Mouse (Mus musculus) kidney, postnatal 25 days (tissue): ENCODE data around the gene Ak4.
"Not testable (repeated sequence)": the region's sequence is repeated elsewhere in the genome, so short reads cannot be mapped to it uniquely, and the experiment has no call there.

Experiments used
- DNase-seq, 2 experiments: peaks; one replicate each; pipeline ENCODE4 v3.0.0; 2021; ENCODE audit warnings: mixed read lengths in 2 of 2

The Ak4 gene

DNA sequence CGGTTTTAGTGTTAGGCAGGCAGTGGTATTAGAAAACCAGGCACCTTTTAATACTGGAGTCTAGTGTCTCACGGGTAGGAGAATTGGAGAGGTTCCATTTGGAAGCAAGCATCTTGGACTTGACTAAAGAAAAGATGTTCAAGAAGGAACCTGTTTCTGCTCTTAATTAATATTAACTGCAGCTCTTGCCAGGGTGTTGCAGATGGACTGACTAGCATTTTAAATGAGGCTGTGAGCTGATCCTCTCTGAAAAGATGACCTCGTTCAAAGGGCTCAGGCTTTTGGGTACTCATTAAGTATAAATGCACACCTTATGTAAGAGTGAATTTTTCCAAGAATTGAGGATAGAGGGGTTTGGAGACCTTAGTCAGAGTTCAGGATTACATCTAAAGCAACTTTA is 5.4 kb downstream of the Ak4 start:
- DNase-seq, result peak; percentile 42 to 67

DNA sequence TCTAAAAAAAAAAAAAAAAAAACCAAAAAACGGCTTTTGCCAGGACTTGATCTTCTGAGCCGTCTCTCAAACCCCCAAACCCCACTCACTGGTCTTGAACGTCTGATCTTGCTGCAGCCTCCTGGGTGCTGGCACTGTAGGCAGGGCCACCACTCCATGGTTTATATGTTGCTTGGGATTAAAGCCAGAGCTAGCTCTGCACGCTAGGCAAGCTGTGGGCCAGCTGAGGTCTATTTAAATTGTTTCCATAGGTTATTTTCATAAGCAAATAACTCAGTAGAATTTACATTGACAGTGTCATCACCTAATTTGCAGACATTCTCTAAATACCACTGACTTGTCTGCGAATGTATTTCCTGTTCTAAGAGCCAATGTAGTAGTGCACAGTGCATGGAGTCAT is 6.0 kb downstream of the Ak4 start:
- no peak for DNase-seq

DNA sequence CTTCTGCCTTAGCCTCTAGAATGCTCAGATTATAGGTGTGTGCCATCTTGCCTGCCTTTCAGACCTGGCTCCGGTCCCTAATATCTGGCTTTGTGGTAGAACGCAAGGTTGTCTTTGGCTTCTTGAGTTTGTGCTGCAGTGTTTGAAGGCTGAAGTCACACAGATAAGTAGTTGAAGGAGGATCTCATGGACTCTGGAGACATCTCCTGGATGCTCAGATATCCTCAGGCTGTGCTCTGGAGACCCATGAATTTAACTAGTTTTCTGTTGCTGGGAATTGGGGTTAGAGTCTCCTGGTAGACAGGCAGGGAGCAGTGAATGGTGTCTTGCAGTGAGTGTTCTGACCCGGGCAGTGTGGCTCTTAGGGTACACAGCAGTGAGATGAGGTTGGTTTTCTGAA is 6.6 kb downstream of the Ak4 start:
- DNase-seq, result no peak

DNA sequence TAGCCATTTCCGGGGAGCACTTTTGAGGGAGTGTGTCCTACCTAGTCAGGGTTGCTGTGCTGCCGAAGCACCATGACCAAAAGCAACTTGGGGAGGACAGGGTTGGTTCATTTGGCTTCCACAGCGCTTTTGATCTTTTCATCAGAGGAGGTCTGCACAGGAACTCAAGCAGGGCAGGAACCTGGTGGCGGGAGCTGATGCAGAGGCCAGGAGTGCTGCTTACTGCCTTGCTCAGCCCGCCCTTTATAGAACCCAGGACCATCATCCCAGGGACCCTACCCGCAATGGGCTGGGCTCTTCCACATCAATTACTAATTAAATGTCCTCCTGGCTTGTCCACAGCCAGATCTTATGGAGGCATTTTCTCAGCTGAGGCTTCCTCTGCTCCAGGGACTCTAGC is 7.5 kb downstream of the Ak4 start:
- DNase-seq, result peak; percentile 24 to 61

DNA sequence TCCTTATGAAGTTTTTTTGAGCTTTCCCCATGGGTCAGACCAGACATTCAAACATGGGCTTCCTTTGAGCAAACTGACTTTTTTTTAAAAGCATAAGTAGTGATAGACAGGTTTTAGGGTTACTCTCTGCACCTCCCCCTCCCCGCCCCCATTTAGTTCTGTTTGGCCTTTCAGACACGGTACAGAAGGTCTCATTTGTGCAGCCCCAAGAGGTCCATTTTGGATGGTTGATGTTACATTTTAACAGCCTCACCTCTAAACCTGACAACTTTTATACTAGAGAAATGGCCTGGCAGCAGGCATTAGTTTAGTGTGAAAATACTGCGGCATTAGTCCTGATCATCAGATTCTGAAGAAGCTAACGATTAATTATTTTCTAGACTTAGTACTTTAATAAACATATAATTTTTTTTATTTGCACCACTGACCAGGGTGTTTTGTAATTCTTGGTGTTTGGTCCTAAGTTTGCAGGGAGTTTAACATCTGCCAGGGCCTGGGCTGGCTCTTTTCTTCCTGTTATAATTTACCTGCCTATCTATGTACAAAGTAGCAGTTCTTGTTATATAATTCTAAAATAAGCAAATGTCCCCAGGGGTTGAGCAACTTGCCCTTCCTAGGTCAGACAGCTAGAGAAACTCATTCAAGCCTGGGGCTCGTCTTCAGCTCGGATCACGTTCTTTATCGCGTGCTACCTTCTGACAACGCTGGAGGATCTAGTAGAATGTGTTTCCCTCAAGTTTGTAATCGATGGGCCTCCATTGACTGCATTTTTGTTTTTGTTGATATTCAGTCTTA is 9.0 kb downstream of the Ak4 start:
- peak; percentile 70 to 82 for DNase-seq

DNA sequence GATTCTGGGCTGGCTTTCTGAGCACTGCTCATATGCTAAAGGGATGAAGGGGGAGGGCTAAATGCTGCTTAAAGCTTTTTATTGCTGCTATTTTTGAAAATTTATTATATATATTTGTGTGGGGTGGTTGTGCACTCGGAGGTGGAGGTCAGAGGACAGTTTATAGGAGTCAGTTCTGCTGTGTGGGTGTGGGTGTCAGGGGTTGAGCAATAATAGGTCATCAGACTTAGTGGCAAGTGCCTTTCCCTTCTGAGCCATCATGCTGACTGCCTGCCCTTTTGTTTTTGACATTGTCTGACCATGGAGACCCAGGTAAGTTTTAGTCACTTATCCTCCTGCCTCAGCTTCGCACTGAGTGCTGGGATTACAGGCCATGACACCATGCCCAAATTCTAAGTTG is 10.0 kb downstream of the Ak4 start:
- no peak for DNase-seq

DNA sequence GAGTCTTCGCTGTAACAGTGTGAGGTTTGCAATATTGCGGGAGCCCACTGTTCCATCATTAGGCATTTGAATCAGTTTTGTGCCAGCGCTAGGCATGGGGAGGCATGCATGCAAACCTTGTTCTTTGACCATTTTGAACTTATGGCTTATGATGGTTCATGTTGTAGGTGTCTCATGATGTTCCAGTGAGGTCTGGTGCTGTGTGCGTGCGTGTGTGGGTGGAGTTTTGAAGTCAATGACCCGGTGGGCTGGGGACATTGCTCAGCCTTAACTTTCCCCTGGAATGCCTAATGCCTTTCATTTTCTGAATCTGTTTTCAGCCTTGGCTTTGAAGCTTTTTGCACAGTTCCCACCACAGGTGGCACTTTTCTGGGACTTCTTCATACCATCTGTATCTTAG is 10.9 kb downstream of the Ak4 start:
- DNase-seq, result peak in 1 of 2 experiments; percentile 64

DNA sequence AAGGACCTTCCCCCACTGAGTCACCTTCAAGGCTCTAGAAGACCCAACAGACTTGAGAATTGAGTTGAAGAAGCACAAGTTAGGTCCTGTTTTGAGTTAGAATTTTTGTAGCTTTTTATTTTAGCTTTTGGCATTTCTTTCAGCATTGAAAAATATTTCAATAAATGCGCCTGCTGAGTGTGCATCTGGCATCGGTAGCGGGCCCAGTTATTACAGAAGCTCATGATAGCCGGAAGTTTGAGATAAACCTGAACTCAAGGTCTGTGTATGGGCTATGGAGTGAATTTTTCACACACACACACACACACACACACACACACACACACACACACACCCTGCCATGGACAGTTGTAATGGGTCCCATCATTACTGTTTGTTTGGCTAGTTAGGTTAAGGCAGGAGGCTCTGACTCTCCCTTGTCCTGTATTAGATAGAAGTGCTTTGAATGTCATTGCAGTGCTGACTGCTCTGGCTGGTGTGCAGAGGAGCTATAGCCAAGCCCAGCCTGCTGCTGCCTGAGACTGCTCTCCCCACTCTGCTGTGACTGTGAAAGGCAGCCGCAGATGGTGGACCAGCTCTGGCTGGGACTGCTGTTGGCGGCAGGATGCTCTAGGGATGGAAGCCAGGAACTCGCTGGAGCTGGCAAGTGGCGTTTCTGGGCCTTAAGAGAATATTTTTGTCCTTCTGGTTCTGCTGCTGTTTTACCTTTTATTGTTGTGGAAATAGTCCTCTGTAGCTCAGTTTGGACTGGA is 17.9 kb downstream of the Ak4 start:
- no peak for DNase-seq

DNA sequence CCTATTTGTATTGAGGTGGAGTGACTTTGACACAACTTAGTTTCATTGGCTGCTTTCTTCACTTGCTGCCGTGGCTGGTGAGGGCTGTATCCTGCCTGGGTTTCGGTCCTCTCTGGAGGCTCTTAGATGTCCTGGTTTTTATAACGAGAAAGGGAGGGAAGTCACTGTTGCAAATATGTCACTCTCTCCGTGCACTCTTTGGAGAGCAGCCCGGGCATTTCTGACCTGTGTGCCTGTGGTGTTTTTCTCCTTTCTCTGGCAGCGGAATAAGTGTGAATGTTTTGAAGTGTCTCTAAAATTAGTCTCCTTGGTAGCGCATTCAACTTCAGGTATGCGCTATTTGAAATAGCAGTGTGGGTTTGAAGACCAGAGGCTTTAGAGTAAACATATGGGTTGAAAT is 19.2 kb downstream of the Ak4 start:
- no peak for DNase-seq

DNA sequence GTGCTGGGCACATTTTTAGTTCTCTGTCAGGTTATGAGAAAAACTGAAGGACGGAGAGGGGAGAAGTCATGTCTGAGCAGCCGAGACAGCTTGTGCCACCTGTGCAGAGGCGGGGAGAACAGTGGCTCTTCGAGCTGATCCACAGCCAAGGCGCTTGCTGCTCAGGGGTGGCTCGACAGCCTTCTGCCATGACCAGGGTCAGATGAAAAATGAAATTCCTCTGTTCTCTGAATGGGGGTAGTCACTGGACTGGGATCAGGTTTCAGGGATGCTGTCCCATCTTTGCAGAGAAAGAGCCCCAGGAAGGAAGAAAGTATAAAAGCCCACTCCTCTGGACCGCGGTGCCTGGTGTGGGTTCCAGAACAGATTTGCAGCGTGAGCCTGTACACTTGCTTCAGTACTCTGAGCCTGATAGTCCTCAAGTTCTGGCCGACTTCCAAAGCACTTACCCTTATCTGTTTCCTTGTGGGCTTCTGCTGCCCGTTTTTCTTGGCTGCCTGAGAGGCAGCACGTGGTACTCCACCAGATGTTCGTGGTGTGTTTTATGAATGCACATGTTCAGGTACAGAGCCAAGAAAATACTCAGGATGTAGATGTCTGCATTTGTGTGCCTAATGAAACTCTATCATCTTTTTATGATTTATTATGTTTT is 20.8 kb downstream of the Ak4 start:
- peak; percentile 55 to 62 for DNase-seq

DNA sequence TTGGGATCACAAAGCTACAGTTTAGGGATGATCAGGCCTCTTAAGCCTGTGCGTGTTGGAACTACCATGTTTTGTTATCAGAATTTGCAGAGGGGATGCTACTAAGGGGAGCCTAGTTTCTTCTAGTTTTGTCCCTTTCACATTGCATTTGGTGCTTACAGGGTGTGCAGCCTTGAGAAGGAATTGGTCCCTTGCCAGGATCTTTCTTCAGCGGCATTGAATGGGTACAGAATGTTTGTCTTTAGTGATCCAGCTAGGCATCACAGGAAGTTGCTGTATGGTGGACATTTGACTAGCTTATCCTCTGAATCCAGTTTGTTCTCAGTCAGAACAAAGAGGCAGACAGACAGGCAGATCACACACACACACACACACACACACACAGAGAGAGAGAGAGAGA is 23.7 kb downstream of the Ak4 start:
- no peak for DNase-seq

DNA sequence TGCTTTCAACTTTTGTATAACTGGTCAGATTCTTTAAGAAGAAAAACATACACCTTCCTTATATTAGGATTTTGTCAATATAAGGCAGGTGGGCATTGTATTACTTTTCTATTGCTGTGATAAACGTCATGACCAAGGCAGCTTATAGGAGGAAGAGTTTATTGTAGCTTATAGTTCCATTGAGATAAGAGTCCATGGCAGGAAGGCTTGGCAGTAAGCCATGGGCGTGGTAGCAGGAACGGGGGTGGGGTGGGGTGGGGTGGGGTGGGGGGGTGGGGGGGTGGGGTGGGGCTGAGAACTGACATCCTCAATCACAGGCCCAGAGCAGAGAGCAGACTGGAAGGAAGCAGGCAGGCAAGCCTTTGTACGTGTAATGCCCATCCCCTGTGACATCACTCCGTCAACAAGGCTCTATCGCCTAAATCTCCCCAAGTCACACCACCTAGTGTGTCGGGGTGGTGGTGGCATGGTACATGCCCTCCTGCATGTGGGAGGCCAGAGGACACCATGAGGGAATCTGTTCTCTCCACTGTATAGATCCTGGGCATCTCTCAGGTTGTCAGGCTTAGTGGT is 24.4 kb downstream of the Ak4 start:
- DNase-seq, result no peak

DNA sequence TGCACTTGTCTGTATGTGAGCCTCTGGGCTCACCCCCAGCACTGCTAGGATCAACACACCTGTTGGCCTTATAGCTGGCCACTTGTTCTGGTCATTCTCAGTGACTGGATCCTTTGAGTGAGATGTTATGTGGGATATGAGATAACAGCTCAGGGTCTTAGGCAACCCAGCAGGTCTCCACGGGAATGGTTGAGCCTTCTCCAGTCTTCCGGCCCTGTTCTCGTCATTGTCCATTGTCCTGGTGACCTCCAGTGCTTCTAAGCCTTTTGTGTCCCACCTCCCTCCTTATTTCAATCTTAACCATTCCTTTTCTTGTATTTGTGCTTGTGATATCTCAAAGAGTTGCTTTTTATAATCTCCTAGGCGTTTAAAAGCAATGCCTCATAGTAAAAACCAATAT is 26.6 kb downstream of the Ak4 start:
- DNase-seq, result no peak

DNA sequence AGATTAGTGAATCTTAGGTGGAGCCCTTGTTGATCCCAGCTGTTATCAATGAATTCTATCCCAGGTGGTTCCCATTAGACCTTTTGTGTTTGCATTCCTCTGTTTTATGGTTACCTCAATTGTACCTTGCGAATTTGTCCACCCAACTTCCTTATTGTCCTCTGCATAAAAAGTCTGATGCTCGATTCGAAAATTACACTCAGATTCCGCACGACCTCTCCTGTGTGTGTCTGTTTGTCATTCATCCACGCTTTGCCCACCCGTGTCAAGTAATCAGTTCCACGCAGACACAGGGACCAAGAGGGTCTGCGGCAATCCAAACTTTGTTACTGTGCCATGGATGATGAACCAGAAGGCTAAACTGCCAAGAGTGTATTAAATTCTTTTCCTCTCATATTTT is 27.5 kb downstream of the Ak4 start:
- not testable (repeated sequence) for DNase-seq

DNA sequence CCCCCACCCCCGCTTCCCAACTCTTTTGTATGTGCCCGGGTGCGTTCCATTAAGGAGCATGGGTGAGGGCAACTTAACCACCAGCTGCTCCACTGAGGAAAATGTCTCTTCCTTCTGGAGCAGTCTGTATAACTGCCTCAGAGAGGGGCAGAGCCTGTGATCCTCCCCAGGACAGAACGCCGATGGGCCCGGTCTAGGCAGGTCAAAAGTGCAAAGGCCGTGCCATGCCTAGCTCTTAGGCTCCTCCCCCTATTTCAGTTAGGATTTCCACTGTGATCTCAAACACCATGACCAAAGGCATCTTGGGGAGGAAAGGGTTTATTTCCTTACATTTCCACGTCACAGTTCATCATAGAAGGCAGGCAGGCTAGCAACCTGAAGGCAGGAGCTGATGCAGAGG is 29.6 kb downstream of the Ak4 start:
- DNase-seq, result peak in 1 of 2 experiments; percentile 61

DNA sequence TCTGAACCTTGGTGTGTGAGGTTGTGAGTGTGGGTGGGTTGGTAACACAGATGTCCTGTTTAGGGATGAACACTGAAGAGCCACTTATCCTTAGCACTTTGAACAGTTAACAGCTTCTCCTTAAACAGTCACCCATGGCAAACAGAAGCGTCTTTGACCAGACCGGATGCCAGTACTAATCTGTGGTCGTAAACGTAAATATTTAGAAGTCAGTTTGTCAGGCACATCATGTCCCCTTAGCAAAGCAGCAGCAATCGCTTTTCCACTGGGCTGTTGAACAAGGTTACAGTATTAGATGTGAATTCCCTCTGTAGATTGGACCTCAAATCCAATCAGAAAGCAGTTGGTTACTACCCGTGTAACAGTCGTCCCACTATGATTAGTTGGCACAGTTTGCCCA is 30.3 kb downstream of the Ak4 start:
- DNase-seq, result no peak

DNA sequence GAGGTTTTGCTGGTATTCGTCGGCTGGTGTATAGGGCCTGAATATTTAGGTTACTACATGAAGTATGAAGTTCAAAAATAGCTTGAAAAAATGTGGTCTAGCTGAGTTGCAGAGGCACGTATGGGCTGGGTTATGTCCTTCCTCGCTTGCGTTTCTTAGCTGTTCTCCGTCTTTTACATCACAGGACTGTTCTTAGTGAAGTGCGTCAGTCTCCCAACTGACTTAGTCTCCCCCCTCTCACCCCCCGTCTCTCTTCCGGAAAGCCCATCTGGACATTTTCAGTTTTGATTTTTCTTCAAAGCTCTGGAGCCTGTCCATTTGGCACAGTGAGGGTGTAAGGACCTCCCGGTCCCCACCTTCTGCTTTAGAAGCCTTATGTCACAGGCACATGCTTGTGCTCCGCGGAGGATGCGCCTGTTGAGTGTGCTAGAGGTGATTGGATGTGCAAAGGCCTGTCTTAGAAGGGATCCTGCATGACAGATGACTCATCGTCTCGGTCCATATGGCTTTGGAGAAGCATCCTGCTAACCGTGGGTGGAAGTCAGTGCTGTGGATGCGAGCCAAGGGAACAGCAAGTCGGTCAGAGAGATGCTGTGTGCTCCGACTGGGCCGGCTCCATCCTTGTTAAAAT is 31.2 kb downstream of the Ak4 start:
- peak in 1 of 2 experiments; percentile 40 for DNase-seq

DNA sequence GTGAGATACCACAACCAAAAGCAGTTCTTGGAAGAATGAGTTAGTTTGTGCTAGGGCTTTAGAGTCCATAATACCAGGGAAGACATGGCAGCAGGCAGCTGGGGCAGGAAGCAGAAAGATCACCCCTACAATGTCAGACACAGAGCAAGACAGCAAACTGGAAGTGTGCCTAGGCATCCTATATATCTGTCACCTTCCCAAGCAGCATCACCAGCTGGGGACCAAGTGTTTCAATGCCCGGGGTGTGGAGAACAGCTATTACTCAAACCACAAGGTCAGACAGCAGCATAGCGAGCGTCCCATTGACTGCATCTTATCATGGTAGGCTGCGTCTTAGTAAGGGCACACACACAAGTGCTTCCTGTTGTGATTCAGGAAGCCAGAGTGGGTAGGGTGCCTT is 32.0 kb downstream of the Ak4 start:
- no peak for DNase-seq

DNA sequence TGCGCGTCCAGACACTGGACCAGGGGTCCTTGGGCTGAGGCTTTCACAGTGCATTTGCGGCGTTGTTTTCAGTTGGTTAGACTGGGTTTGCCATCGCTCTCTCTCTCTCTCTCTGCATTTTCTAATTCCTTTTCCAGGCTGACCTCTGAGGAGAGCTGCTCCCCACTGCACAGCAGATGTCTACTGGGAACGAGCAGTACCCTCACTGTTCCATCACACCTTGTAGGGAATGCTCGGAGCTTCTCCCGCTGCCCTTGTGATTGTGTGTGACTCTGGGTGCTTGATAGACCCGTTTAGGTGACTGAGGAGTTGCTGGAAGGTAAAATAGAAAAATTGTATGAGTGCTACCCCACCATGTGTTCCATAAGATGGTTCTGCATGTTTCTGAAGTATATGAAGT is 33.8 kb downstream of the Ak4 start:
- no peak for DNase-seq

DNA sequence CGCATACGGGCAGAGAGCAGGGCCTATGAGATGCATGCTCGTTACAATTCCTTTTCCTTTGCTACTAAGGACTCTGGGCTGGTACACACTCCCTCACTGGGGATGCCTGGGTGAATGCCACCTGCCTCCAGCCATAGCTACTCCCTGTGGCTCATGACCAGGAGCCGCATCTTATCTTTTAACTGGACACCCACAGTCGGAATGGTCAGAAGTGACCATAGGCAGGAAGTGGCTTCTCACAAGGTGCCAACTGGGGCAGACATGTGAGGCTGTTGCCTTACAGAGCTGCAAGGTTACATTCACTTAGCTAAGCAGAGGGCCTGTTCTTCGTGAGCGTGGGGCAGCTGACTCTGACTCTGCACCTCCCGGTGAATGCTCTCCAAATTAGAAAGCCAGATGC is 38.1 kb downstream of the Ak4 start:
- DNase-seq, result no peak

DNA sequence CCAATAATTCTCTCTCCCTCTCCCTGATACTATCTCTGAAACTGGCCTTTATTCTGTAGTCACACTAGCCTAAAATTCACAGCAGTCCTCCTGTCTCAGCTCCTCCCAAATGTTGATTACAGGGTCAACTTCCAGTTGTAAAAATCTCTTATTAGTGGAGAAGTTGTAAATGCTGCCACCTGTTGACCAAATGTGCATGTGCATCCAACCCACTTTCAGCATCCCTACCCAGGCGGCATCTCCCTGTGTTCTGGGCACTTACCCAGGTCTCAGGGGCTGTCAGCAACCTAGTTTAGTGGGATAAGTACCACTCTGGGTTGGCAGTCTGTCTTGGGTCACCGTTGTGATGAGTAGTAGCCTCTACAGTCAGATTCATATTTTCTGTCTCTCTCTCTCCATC is 39.3 kb downstream of the Ak4 start:
- DNase-seq, result peak; percentile 52 to 66

DNA sequence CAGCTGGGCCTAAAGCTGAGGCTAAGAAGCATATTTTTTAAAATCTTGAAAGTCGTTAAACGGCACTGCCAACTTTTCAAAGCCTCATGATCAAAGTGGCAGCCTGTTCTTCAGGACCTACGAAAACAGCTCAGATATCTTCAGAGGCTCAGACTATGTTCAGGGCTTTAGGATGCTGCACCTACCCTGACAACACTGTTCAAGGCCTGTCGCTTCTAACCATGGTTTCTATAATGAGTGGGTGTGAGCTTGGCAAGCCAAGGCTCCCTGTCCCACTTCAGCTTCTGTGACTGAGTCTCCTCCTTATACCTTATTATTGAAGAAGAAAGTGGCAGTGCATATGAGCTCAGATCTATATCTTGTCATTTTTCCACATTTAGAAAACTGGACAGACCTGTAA is 40.3 kb downstream of the Ak4 start:
- DNase-seq, result no peak

DNA sequence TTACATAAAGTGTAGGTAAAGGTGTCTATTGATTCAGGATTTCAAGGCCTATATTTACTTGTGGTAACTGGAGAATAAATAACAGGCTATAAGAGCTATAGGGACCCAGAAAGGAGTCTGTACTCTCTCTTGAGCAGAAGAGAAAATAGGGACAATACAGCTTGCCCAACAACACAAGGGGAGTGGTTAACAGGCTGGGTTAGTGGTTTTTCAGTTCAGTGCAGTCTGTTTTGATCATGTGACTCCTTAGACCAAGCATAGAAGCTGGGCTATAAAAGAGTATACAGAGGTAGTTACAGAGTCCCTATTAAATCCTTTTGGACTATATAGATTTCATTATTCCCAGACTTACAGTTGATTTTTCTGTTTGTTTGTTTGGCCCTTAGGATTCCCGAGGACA is 41.0 kb downstream of the Ak4 start:
- DNase-seq, result no peak
